Mouse (Mus musculus) heart, adult 10 weeks (tissue): Measurements from ENCODE around the gene Terf2. TPM values are rescaled to one million over a fixed set of nuclear protein-coding genes. Genes with fewer than 3 reads are reported as not detected.

Source experiments
- polyA plus RNA-seq: library from polyadenylated mRNA; stranded (reverse); fragments of 350-450 nt; fragmentation: Illumina TruSeq; extraction: RNeasy Lipid Tissue Mini Kit (QIAGEN cat#74804); gene quantifications from one replicate; pipeline ENCODE4 v1.2.3, GENCODE M21; 2014; ENCODE audit warnings: low read depth, low replicate concordance

Gene Terf2
- polyA plus RNA-seq: 15.6 TPM

DNA sequence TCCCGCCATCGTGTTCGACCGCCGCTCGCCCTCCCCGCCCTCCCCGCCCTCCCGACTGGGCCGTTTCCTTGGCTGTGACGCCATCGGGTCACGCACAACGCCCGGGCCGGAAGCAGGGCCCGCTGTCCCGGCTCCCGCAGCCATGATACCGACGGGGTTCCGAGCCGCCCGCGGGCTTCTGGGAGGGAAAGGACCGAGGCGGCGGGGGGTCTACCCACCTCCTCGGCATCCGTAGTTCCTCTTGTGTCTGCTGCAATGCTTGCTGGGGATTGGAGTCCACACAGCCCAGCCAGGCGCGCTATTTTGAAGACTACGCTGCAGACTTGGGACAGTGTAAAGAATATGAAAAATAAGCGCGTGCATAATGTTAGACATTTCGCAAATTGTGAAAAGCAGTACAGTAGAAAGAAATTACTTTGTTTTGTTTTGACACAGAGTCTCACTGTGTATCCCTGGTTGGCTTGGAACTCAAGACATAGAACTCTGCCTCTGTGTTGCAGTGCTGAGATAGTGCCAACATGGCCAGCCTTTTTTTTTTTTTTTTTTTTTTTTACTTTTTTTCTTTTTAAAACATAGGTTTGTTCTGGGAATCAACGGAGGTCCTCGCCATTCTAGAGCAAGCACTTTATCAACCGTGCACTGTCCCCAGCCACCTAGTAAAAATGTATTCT is at the start of gene Terf2:
TSS of gene Terf2 (minus strand) at position 182 of the 671 bp plus-strand sequence.

DNA sequence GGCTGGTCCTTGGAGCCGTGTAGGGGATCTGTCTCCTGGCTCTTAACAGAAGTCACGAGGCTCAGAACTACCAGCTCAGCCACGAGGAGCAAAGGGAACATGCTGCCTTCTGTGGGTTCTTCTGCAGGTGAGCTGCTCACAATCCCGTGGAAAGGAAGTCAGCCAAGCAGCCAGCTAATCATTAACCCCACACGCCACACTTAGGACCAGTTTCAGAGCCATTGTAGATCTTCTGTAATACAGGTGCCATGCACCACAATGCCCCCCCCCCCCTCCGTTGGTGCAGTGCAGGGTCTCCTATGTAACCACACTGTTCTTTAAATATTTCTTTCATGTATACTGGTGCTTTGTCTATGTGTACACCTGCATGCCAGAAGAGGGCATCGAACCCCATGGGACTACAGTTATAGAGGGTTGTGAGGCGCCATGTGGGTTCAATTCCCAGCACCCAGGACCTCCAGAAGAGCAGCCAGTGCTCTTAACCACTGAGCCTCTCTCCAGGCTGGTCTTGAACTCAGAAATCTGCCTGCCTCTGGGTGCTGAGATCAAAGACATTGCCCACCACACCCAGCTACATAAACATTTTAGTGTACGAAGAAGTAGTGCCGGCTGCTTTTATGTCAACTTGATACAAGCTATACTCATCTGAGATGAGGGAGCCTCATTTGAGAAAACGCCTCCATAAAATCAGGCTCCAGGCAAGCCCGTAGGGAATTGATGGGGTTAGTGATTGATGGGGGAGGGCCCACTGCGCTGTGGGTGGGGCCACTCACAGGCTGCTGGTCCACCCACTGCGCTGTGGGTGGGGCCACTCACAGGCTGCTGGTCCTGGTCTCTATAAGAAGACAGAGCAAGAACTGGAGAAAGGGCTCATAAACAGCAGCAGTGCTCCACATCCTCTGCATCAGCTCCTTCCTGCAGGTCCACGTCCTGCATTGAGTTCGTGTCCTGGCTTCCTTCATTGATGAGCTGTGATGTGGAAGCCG is 30.5 kb downstream of the Terf2 start, which contains the start of gene Tmed6:
TSS of gene Tmed6 (minus strand) at position 134 of the 986 bp plus-strand sequence.

DNA sequence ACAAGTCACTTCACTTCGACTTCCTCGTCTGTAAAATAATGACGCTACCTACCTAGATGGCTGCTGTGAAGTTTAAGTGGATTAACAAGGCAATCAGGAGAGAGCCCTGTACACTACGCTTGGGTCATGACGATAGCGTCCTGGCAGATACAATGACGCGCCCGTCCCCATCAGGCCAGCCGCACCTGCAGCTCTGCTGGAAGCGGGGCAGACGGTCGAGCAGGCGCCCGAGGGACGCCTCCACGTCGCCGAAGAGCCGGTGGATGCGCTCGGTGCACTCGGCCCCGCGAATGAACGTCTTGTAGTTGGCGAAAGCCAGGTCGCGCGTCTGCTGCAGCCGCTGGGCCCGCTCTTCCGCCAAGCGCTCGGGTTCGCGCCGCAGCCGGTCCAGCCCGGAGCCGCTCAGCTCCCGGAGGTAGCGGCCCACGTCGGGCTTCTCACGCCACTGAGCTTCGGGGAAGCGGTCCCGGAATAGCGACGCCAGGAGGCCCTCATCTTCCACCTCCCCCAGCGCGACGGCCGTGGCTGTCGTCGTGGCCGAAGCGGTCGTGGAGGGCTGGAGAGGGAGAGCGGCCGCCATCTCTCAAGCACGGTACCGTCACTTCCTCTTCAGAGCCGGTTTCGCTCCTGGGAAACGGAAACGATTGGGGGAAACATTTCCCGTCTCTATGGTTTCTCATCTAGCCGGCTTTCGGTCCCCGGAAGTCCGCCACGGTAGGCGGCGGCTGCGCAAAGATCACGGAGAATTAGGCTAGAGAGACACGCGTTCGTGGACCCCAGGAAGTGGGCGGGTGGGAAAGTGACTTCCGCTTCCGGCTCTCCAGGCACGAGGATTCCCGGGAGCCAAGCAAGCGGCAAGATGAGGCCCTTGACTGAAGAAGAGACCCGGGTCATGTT is 40.0 kb downstream of the Terf2 start, which contains the start of the genes Cog8 and Nip7:
TSS of gene Cog8 (minus strand) at position 614 of the 897 bp plus-strand sequence.
TSS of gene Nip7 (plus strand) at position 802 of the 897 bp plus-strand sequence.

DNA sequence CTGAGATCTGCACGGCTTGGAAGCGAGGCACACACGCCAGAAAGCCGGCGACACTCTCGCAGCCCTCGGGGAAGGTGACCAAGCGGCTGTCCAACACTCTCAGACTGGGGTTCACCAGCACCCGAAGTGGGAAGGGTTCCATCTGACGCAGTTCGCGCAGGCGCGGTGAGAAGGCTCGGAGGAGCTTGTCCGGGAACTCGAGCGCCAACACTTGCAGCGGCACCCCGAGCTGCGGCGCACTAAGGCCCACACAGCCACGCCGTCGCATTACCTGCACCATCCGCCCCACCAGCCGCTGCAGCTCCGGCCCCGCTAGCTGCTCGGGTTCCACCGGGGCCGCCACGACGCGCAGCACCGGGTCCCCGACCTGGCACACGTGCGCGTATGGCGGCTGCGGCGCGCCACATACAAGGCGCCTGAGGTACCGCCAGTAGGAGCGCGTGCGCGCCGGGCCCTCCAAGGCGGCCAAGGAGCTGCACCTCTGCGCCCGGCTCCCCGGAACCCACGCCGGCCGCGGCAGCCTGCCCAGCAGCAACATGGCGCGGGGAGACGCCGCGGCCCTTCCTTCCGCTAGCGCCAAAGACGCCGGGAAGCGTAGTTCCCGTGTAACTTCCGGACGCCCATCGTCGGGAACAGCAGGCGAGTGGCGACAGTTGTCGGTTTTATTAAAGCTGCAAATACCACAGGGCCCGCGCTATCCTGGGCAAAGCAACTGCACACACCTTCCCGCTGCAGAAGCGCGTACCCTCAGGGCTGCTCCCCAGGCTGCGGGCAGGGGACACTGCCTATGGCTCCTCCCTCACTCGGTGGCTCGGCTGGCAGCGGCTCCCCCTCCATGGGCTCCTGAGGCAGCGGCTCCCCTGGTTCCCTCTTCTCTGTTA is 48.0 kb downstream of the Terf2 start, which contains the start of gene Pdf:
TSS of gene Pdf (minus strand) at position 554 of the 881 bp plus-strand sequence.

DNA sequence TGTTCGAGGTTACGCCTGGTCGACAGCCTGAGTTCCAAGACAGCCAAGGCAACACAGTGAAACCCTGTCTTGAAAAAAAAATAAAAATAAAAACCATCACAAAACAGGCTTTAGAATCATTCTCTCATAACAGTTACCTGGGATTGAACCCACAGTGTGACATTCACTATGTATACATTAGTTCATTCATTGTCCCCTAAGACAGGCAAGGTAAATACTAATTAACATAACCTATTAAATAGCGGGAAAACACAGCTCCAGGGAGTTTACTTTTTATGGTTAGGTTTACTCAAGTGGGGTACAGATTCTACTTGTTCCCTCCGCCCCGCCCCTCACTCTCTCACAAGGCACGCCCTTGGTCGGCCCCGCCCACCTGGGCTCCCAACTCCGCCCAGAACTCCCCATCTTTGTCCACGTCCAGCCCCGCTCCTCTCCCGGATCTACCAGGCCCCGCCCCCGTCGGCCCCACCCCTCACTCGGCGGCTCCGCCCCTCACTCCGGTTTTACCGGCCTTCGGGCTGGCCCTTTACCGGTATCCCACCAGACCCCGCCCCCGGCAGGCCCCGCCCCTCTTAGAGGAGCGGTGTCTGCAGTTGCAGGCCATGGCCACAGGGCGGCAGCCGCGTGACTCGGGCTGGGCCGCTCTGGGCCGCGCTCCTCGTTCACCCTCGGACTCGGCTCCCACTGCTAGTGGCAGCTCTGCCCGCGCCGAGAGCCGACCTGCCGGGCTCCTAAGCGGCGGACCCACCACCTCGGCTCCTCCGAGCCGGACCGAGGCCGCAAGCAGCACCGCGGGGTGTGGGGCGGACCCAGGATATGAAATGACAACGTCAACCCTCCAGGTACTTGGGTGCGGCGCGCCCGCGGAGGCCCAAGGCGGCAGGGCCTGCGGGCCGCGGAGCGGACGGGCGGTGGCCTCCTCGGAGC is 65.4 kb downstream of the Terf2 start, which contains the start of gene Vps4a:
TSS of gene Vps4a (plus strand) at position 573 of the 927 bp plus-strand sequence.

Other genes starting within 250 kb of the Terf2 start
- 1.5 TPM for gene Has3, start 226.3 kb downstream of the Terf2 start, polyA plus RNA-seq
- gene Utp4, start 202.9 kb downstream of the Terf2 start, polyA plus RNA-seq: 18.5 TPM
- gene Sntb2, start 160.8 kb downstream of the Terf2 start, polyA plus RNA-seq: 6.8 TPM
- gene Vps4a, start 65.3 kb downstream of the Terf2 start, polyA plus RNA-seq: 62.9 TPM
- 65.7 TPM for gene Pdf, start 47.9 kb downstream of the Terf2 start, polyA plus RNA-seq
- 22.4 TPM for gene Cog8, start 39.9 kb downstream of the Terf2 start, polyA plus RNA-seq
- gene Nip7, start 39.7 kb downstream of the Terf2 start, polyA plus RNA-seq: 21.3 TPM
- gene Tmed6, start 30.9 kb downstream of the Terf2 start, polyA plus RNA-seq: not detected
- gene Cyb5b, start 54.1 kb upstream of the Terf2 start, polyA plus RNA-seq: 43.1 TPM
- gene Nfat5, start 196.9 kb upstream of the Terf2 start, polyA plus RNA-seq: 18.0 TPM